Comparison of ENCODE assay signal across 23 mouse cellular contexts in genomic region chr17:61862437-61862836, GRCm38 (mm10).
"Had no signal": no experiment of that assay in that cellular context is flagged by ENCODE, and none has a peak within 500 bp of the region (broad histone marks: within the 10 kb centered on the region; RNA-seq: fewer than 3 reads in every experiment).

No protein-coding gene starts in this region.

- H3K9ac ChIP-seq: heart, embryonic 13.5 days; heart, embryonic 15.5 days; hindbrain, embryonic 13.5 days; hindbrain, embryonic 15.5 days; limb, embryonic 12.5 days; liver, embryonic 13.5 days had no signal

- H3K4me2 ChIP-seq: heart, embryonic 11.5 days; heart, embryonic 13.5 days; heart, embryonic 15.5 days; hindbrain, embryonic 13.5 days; hindbrain, embryonic 15.5 days; limb, embryonic 12.5 days; liver, embryonic 13.5 days had no signal

- H3K36me3 ChIP-seq: heart, embryonic 13.5 days; heart, embryonic 15.5 days; hindbrain, embryonic 13.5 days; hindbrain, embryonic 15.5 days; limb, embryonic 10.5 days; limb, embryonic 12.5 days; liver, embryonic 13.5 days had no signal

- H3K27me3 ChIP-seq: heart, embryonic 13.5 days; heart, embryonic 15.5 days; hindbrain, embryonic 13.5 days; hindbrain, embryonic 15.5 days; limb, embryonic 12.5 days; liver, embryonic 13.5 days had no signal

- H3K9me3 ChIP-seq: heart, embryonic 13.5 days; heart, embryonic 15.5 days; hindbrain, embryonic 13.5 days; hindbrain, embryonic 15.5 days; limb, embryonic 10.5 days; limb, embryonic 12.5 days; liver, embryonic 13.5 days had no signal

- H3K27ac ChIP-seq: heart, adult 2 months; heart, embryonic 13.5 days; heart, embryonic 15.5 days; hindbrain, embryonic 13.5 days; hindbrain, embryonic 15.5 days; hindbrain, postnatal 0 days; layer of hippocampus, adult 2 months; left cerebral cortex, adult 2 months; limb, embryonic 10.5 days; limb, embryonic 12.5 days; liver, embryonic 13.5 days had no signal

- DNase-seq: gastrocnemius, postnatal 14 days; gastrocnemius, postnatal 36 days; heart, adult 11 months; heart, adult 2 months; heart, postnatal 14 days; heart, postnatal 36 days; kidney, adult 18-20 months; kidney, adult 8-10 months; kidney, postnatal 10 days; kidney, postnatal 25 days; kidney, postnatal 4 days; liver; liver, embryonic 13.5 days had no signal

- H3K4me1 ChIP-seq: heart, embryonic 13.5 days; heart, embryonic 15.5 days; hindbrain, embryonic 13.5 days; hindbrain, embryonic 15.5 days; limb, embryonic 10.5 days; limb, embryonic 12.5 days; liver, embryonic 13.5 days had no signal

- H3K4me3 ChIP-seq: heart, adult 2 months; heart, embryonic 13.5 days; heart, embryonic 15.5 days; hindbrain, embryonic 13.5 days; hindbrain, embryonic 15.5 days; layer of hippocampus, adult 2 months; left cerebral cortex, adult 2 months; limb, embryonic 10.5 days; limb, embryonic 12.5 days; liver, embryonic 13.5 days had no signal

- ATAC-seq: hindbrain, postnatal 0 days had no signal
